Mouse (Mus musculus) limb, embryonic 11.5 days (tissue): Measurements from ENCODE around the gene Nat8. TPM values are rescaled to one million over a fixed set of nuclear protein-coding genes. Genes with fewer than 3 reads are reported as not detected.
"Not testable (repeated sequence)": the region's sequence is repeated elsewhere in the genome, so short reads cannot be mapped to it uniquely, and the experiment has no call there.

Source experiments
- ATAC-seq: fragments of 200-750 bp; cut with Nextera tagmentation; 2 replicates; pipeline ENCODE4 v1.8.0; 2017; ENCODE audit warnings: low read depth; ENCODE audit not compliant: insufficient number of reproducible peaks, low FRiP score, low TSS enrichment
- DNase-seq: peaks from one replicate; pipeline ENCODE4 v3.0.0-alpha.2; 2015; ENCODE audit warnings: low spot score
- H3K27ac ChIP-seq: fragments of 300-500 bp; sonication (generic); replicated peaks from 2 replicates; pipeline ENCODE4 v1.5.1; 2014; ENCODE audit warnings: low read depth, mild to moderate bottlenecking, low read length
- H3K27me3 ChIP-seq: fragments of 300-500 bp; sonication (generic); 2 replicates; pipeline ENCODE4 v1.6.1; 2014; ENCODE audit warnings: mild to moderate bottlenecking, low read length, mixed read lengths; ENCODE audit not compliant: control insufficient read depth, insufficient read depth
- H3K36me3 ChIP-seq: fragments of 300-500 bp; sonication (generic); 2 replicates; pipeline ENCODE4 v1.6.1; 2014; ENCODE audit warnings: mild to moderate bottlenecking, low read length, moderate library complexity, mixed read lengths; ENCODE audit not compliant: control insufficient read depth, insufficient read depth
- H3K4me1 ChIP-seq: fragments of 300-500 bp; sonication (generic); 2 replicates; pipeline ENCODE4 v1.6.1; 2014; ENCODE audit warnings: low read length, mixed read lengths; ENCODE audit not compliant: control insufficient read depth, insufficient read depth
- H3K4me2 ChIP-seq: fragments of 300-500 bp; sonication (generic); 2 replicates; pipeline ENCODE4 v1.6.1; 2014; ENCODE audit warnings: low read depth, mild to moderate bottlenecking, moderate library complexity; ENCODE audit not compliant: severe bottlenecking
- H3K4me3 ChIP-seq: fragments of 300-500 bp; sonication (generic); 2 replicates; pipeline ENCODE4 v1.5.1; 2014; ENCODE audit warnings: low read depth, low read length
- H3K9ac ChIP-seq: fragments of 300-500 bp; sonication (generic); 2 replicates; pipeline ENCODE4 v1.6.1; 2014; ENCODE audit warnings: mild to moderate bottlenecking, low read length
- H3K9me3 ChIP-seq: fragments of 300-500 bp; sonication (generic); 2 replicates; pipeline ENCODE4 v1.6.1; 2016; ENCODE audit warnings: low read length; ENCODE audit not compliant: control insufficient read depth
- WGBS: fragments of 180-500 bp; shearing (Covaris S2); extraction: QIAGEN DNeasy Blood & Tissue Kit; methylation state at CpG from one replicate; pipeline ENCODE4 v1.1.7; 2014; 5-methylcytosine and 5-hydroxymethylcytosine counted together
- microRNA-seq: library from miRNA; unstranded; fragments of <30 nt; microRNA quantifications from one replicate; pipeline ENCODE4, GENCODE M21; 2016
- polyA plus RNA-seq: library from polyadenylated mRNA; unstranded; fragments of >200 nt; fragmentation: Nextera tagmentation; extraction: Ambion mirVana; gene quantifications from 2 replicates; pipeline ENCODE4 v1.2.1, GENCODE M21; 2014

The Nat8 gene
- polyA plus RNA-seq, 1 experiment from 2014 or later, result not detected

DNA sequence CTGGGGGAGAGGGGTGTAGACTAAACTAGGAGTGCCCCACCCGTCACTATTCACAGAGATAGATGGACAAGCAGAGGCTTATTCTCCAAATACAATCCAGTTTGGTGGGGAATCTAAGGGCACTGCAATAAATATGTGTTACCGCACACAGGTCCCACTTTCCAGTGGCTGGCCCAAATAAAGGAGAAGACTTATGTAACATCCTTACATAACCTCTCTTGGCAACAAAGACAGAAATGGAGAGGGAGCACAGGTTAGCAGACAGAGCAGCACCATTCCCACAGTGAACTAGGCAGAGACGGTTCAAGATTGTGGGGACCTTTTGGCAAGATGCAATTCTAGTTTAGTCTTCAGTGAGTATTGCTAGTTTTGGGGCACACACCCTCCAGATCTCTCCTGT is 21.4 kb downstream of the Nat8 start:
- not testable (repeated sequence) for H3K9me3 ChIP-seq, H3K4me1 ChIP-seq, H3K27me3 ChIP-seq, DNase-seq, H3K4me3 ChIP-seq, ATAC-seq, H3K36me3 ChIP-seq, H3K4me2 ChIP-seq, H3K27ac ChIP-seq, H3K9ac ChIP-seq
- 90% methylated on average over 2 of the region's 3 CpGs for WGBS

DNA sequence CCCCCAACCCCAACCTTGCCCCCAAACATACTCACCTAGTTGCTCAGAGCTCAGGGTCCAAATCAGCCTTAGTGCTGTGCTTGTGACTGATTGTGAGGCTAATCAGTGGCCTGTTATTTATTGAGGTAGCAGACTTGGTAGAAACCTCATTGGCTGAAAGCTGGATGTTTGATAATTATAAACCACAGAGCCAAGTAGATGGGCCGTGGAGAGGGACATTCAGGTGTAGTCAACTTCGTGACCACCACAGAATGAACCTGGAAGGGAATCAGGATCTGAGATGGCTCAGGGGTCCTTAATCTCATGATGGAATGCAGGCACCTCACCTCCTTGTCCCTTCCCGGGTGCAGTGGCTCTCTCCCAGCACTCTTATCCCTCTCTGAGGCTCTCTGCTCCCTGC is 22.1 kb downstream of the Nat8 start:
- WGBS, result 97% methylated on average over 2 of the region's 3 CpGs
- H3K4me3 ChIP-seq, result not testable (repeated sequence)

GRCm38 (mm10) chr6:85803180-85803579 is 28.7 kb downstream of the Nat8 start:
- ATAC-seq, H3K27ac ChIP-seq, H3K4me3 ChIP-seq, DNase-seq, H3K27me3 ChIP-seq, H3K4me2 ChIP-seq, H3K4me1 ChIP-seq, H3K9ac ChIP-seq, H3K9me3 ChIP-seq, H3K36me3 ChIP-seq: not testable (repeated sequence)
- WGBS, result 71% methylated on average over 4 of the region's 5 CpGs

More for the DNA sequence above, 22.1 kb downstream of the Nat8 start:
- not testable (repeated sequence) for H3K36me3 ChIP-seq, H3K9ac ChIP-seq, ATAC-seq, DNase-seq, H3K4me2 ChIP-seq, H3K27ac ChIP-seq, H3K9me3 ChIP-seq, H3K27me3 ChIP-seq, H3K4me1 ChIP-seq

Small RNAs within 50 kb of the gene (microRNA-seq; reads per million reads assigned to microRNA genes)
- gene Mir6375, result not detected

Other genes starting within 250 kb of the Nat8 start
- gene Alms1, start 244.6 kb downstream of the Nat8 start, polyA plus RNA-seq, result 9.2 and 11.3 TPM in 2 replicates
- not detected in 2 replicates for gene Nat8f7, start 118.9 kb downstream of the Nat8 start, polyA plus RNA-seq
- 0.21 TPM in 1 of 2 replicates, not detected in the other for gene Nat8f3, start 66.3 kb downstream of the Nat8 start, polyA plus RNA-seq
- gene Nat8f6, start 11.1 kb downstream of the Nat8 start, polyA plus RNA-seq, result not detected in 2 replicates
- gene Nat8f5, start 11.1 kb downstream of the Nat8 start, polyA plus RNA-seq, result not detected in 2 replicates
- gene Nat8f2, start 37.1 kb upstream of the Nat8 start, polyA plus RNA-seq, result not detected in 2 replicates
- gene Nat8f4, start 72.8 kb upstream of the Nat8 start, polyA plus RNA-seq, result 2.3 and 3.2 TPM in 2 replicates
- gene Tprkb, start 79.8 kb upstream of the Nat8 start, polyA plus RNA-seq, result 25.3 and 29.0 TPM in 2 replicates
- 3.5 and 4.4 TPM in 2 replicates for gene Nat8f1, start 83.6 kb upstream of the Nat8 start, polyA plus RNA-seq
- 44.7 and 50.6 TPM in 2 replicates for gene Dusp11, start 129.6 kb upstream of the Nat8 start, polyA plus RNA-seq
- gene Figla, start 184.1 kb upstream of the Nat8 start, polyA plus RNA-seq, result not detected in 2 replicates
- 5.9 and 6.4 TPM in 2 replicates for gene Add2, start 196.6 kb upstream of the Nat8 start, polyA plus RNA-seq